Mouse (Mus musculus) heart, embryonic 15.5 days (tissue): Measurements from ENCODE around the gene Ror2. TPM values are rescaled to one million over a fixed set of nuclear protein-coding genes. Genes with fewer than 3 reads are reported as not detected.

Experiments used
- ATAC-seq: fragments of 200-750 bp; cut with Nextera tagmentation; replicated peaks from 2 replicates; pipeline ENCODE4 v1.8.0; 2017; ENCODE audit warnings: low read depth, moderate TSS enrichment; ENCODE audit not compliant: insufficient number of reproducible peaks, insufficient read depth, low FRiP score
- H3K27ac ChIP-seq: fragments of 300-500 bp; sonication (generic); 2 replicates; pipeline ENCODE4 v1.5.1; 2015; ENCODE audit warnings: mild to moderate bottlenecking, inconsistent platforms
- H3K27me3 ChIP-seq: fragments of 300-500 bp; sonication (generic); 2 replicates; pipeline ENCODE4 v1.6.1; 2015; ENCODE audit warnings: inconsistent platforms
- H3K36me3 ChIP-seq: fragments of 300-500 bp; sonication (generic); 2 replicates; pipeline ENCODE4 v1.6.1; 2015; ENCODE audit warnings: mild to moderate bottlenecking, inconsistent platforms
- H3K4me1 ChIP-seq: fragments of 300-500 bp; sonication (generic); replicated peaks from 2 replicates; pipeline ENCODE4 v1.6.1; 2015; ENCODE audit warnings: inconsistent platforms
- H3K4me2 ChIP-seq: fragments of 300-500 bp; sonication (generic); 2 replicates; pipeline ENCODE4 v1.6.1; 2015; ENCODE audit warnings: inconsistent platforms, mild to moderate bottlenecking, moderate library complexity
- H3K4me3 ChIP-seq: fragments of 300-500 bp; sonication (generic); 2 replicates; pipeline ENCODE4 v1.5.1; 2015; ENCODE audit warnings: mild to moderate bottlenecking, inconsistent platforms
- H3K9ac ChIP-seq: fragments of 300-500 bp; sonication (generic); 2 replicates; pipeline ENCODE4 v1.6.1; 2015; ENCODE audit warnings: mild to moderate bottlenecking, inconsistent platforms
- H3K9me3 ChIP-seq: fragments of 300-500 bp; sonication (generic); replicated peaks from 2 replicates; pipeline ENCODE4 v1.6.1; 2016; ENCODE audit warnings: inconsistent platforms
- WGBS: fragments of 180-500 bp; shearing (Covaris S2); methylation state at CpG from one replicate; pipeline ENCODE4 v1.1.7; 2015; ENCODE audit warnings: mixed read lengths; 5-methylcytosine and 5-hydroxymethylcytosine counted together
- polyA plus RNA-seq: library from polyadenylated mRNA; unstranded; fragments of >200 nt; fragmentation: Nextera tagmentation; extraction: Ambion mirVana; gene quantifications from 2 replicates; pipeline ENCODE4 v1.2.1, GENCODE M21; 2015

The Ror2 gene
- polyA plus RNA-seq, 1 experiment from 2014 or later, result 14.4 TPM

DNA sequence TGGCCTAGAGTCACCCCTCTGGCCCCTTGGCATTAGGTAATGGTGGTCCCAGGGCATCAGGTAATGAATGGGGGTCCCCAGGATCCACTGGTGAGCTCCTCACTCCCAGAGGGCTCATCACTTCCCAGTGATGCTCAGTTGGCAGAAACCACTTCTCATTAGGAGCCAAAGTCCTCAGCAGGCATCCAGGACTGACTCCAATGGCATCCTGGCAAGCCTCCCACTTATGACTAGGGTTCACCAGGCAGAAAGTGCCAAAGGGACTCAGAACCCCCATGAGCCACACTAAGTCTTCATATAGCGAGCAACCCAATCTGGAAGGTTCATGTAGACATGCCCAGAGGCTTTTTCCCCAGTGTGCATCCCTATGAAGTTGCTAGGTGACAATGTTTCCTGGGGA, 221.2 kb downstream of the Ror2 start:
- ATAC-seq, result no peak
- no peak overlapping the region for H3K9ac ChIP-seq
- no peaks in the 10 kb centered on the region for H3K36me3 ChIP-seq
- WGBS, result 95% methylated on average over 1 of the region's 1 CpGs
- H3K27ac ChIP-seq, result no peak overlapping the region
- H3K9me3 ChIP-seq, result no peaks in the 10 kb centered on the region; the same call in 1 of the 2 replicates
- no peaks in the 10 kb centered on the region for H3K27me3 ChIP-seq
- peaks cover 20% of the 10 kb centered on the region for H3K4me1 ChIP-seq
- no peak overlapping the region for H3K4me3 ChIP-seq
- H3K4me2 ChIP-seq, result no peak overlapping the region

Other genes with a start within 250 kb of the Ror2 start
- 16.8 and 21.6 TPM in 2 replicates for gene Sptlc1, start 91.3 kb upstream of the Ror2 start, polyA plus RNA-seq
- 2.4 TPM in 2 replicates for gene Msx2, start 186.9 kb upstream of the Ror2 start, polyA plus RNA-seq